Mouse (Mus musculus) bone marrow, adult 2 months (tissue): Measurements from ENCODE around the gene Cacna2d2.

ENCODE experiments used
- CTCF ChIP-seq: fragments of 200-500 bp; IDR thresholded peaks from 2 replicates; pipeline ENCODE4 v1.5.1; 2011; ENCODE audit warnings: low read length, control low read depth; ENCODE audit not compliant: control insufficient read depth, insufficient read depth
- POLR2A ChIP-seq: fragments of 200-500 bp; IDR thresholded peaks from 2 replicates; pipeline ENCODE4 v1.6.1; 2011; ENCODE audit warnings: low read depth, mild to moderate bottlenecking, control low read depth, low read length, borderline replicate concordance; ENCODE audit not compliant: control insufficient read depth

DNA sequence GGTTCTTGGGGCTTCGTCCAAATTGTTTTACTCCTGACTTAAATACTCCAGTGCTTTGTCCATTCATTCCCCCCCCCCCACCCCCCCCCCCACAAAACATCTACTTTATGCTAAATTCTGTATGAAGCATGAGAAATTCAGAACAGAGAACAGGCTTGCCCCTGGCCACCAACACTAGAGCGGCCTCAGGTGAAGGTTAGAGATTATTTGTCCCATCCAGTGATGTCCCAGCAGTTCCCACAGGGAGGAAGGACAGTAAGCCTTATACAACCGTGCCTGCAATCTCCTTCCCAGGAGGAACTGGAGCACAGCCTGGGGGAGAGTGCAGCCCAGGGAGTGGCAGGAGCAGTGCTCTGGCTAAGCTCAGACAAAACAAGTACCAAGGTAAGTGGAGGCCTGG, 179.2 kb downstream of the Cacna2d2 start, which contains the start of gene Naa80:
- TF ChIP-seq CTCF (no peak), POLR2A (no peak)
